In the genomic region with DNA sequence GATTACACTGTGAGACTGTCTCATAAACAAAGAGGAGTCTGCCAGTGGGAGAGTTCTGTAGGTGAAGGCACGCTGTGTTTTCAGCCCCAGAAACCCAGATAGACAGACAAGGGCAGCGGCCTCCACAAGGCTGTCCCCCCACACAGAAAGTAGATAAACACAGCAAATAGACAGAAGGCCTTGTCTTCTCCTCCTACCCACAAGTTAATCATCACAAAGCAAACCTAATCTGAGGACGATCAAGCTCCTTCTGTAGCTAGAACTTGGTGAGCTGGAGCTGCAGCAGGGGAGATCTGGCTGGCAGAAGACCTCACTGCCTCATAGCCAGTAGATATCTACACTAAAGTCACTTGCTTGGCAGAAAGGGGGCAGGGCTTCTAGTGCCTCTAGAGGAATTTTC, we compare ENCODE assay signal across 34 mouse cellular contexts. TPM values are rescaled to one million over a fixed set of nuclear protein-coding genes. Genes with fewer than 3 reads are reported as not detected.
DNase-seq lines count a peak whose midpoint lies in the region; ATAC-seq lines count a peak whose summit lies in the region.
"Had no signal": no experiment of that assay in that cellular context is flagged by ENCODE, and none has a peak within 500 bp of the region (broad histone marks: within the 10 kb centered on the region; RNA-seq: fewer than 3 reads in every experiment).

No protein-coding gene starts in this region.

- no peaks in the 10 kb centered on the region for H3K27me3 ChIP-seq in liver, embryonic 15.5 days
- H3K27me3 ChIP-seq: embryonic facial prominence, embryonic 13.5 days; forebrain, embryonic 12.5 days; hindbrain, embryonic 15.5 days; megakaryocyte, embryonic 14.5 days; midbrain, embryonic 13.5 days had no signal

- no peak overlapping the region for H3K4me3 ChIP-seq in liver, embryonic 15.5 days (replicated peaks)
- H3K4me3 ChIP-seq: embryonic facial prominence, embryonic 13.5 days; erythroblast, embryonic 14.5 days; forebrain, embryonic 12.5 days; hindbrain, embryonic 10.5 days; hindbrain, embryonic 15.5 days; layer of hippocampus, adult 2 months; megakaryocyte, embryonic 14.5 days; midbrain, embryonic 13.5 days had no signal

- ATAC-seq in erythroblast, adult 5-6 weeks (replicated peaks; ENCODE audit: low FRiP score, poor library complexity, severe bottlenecking) = 0 out of 2 replicates have a peak, but pooled peaks have one; percentile 49
- peak; percentile 58 for ATAC-seq in liver, embryonic 15.5 days (ENCODE audit: insufficient read depth)
- ATAC-seq: activated CD4-positive, CD25-positive, alpha-beta regulatory T cell, adult 4 months; forebrain, postnatal 0 days; inflammation-experienced regulatory T-cells, adult 6 months; midbrain, embryonic 13.5 days had no signal

- no peak overlapping the region for H3K4me2 ChIP-seq in liver, embryonic 15.5 days
- H3K4me2 ChIP-seq: embryonic facial prominence, embryonic 13.5 days; forebrain, embryonic 12.5 days; hindbrain, embryonic 15.5 days; midbrain, embryonic 13.5 days had no signal

- 15% methylated on average over 3 of the region's 3 CpGs for WGBS in liver, embryonic 15.5 days (ENCODE audit: insufficient replicate concordance)

- H3K36me3 ChIP-seq in liver, embryonic 15.5 days (replicated peaks) = peaks cover 47% of the 10 kb centered on the region

- no peaks in the 10 kb centered on the region for H3K9me3 ChIP-seq in liver, embryonic 15.5 days (replicated peaks)
- H3K9me3 ChIP-seq: embryonic facial prominence, embryonic 13.5 days; forebrain, embryonic 12.5 days; hindbrain, embryonic 10.5 days; hindbrain, embryonic 15.5 days; megakaryocyte, embryonic 14.5 days; midbrain, embryonic 13.5 days had no signal

- H3K4me1 ChIP-seq in liver, embryonic 15.5 days (replicated peaks) = peaks cover 10% of the 10 kb centered on the region
- H3K4me1 ChIP-seq: embryonic facial prominence, embryonic 13.5 days; forebrain, embryonic 12.5 days; hindbrain, embryonic 10.5 days; hindbrain, embryonic 15.5 days; midbrain, embryonic 13.5 days had no signal

- no peak overlapping the region for H3K9ac ChIP-seq in liver, embryonic 15.5 days
- H3K9ac ChIP-seq: embryonic facial prominence, embryonic 13.5 days; forebrain, embryonic 12.5 days; forebrain, postnatal 0 days; hindbrain, embryonic 15.5 days; midbrain, embryonic 13.5 days had no signal

- no peak overlapping the region for H3K27ac ChIP-seq in liver, embryonic 15.5 days (replicated peaks)
- H3K27ac ChIP-seq: embryonic facial prominence, embryonic 13.5 days; forebrain, embryonic 12.5 days; hindbrain, embryonic 10.5 days; hindbrain, embryonic 15.5 days; layer of hippocampus, adult 2 months; midbrain, embryonic 13.5 days had no signal

- peak; percentile 24 for DNase-seq in ovary, postnatal 36 days (ENCODE audit: low spot score)
- DNase-seq in ovary, postnatal 10 days (ENCODE audit: low spot score) = no peak
- DNase-seq in yolk sac, embryonic 10.5 days (ENCODE audit: low spot score) = peak; percentile 36
- DNase-seq in gastrocnemius, postnatal 4 days (ENCODE audit: low spot score in 2 of 2) = no peak
- no peak for DNase-seq in layer of hippocampus, adult 8-10 months (ENCODE audit: low spot score in 2 of 2)
- DNase-seq: adrenal gland, postnatal 10 days; B cell, adult 2 months; cerebellum, adult 11 months; cerebellum, adult 9-10 months; forebrain, postnatal 0 days; heart, postnatal 14 days; kidney, adult 11 months; kidney, postnatal 36 days; lung, postnatal 36 days; thymus, adult 2 months; thymus, postnatal 36 days had no signal

RNA-seq across cellular contexts. Expression of a gene that starts 15.2 kb away (rescaled TPM):
- 10.9 and 38.2 TPM in 2 replicates for total RNA-seq in erythroblast, adult 5-6 weeks (2015; ENCODE audit: low replicate concordance)
- total RNA-seq in erythroblast, adult 5-6 weeks (2017; ENCODE audit: low replicate concordance) = 17.5 and 29.4 TPM in 2 replicates
- 128 and 144 TPM in 2 replicates for polyA plus RNA-seq in liver, embryonic 15.5 days (2015; fragmentation: Nextera tagmentation; extraction: Ambion mirVana)
- total RNA-seq in gastrocnemius, postnatal 4 days (2021) = 10 to 100 TPM; 10.1 to 13.3 TPM
- total RNA-seq in layer of hippocampus, adult 8-10 months (2022) = 10 to 100 TPM; 16.3 to 21.6 (median 17.2) TPM

RNA-seq across cellular contexts. Expression of a gene that starts 36.3 kb away (rescaled TPM):
- total RNA-seq in erythroblast, adult 5-6 weeks (2015; ENCODE audit: low replicate concordance) = not detected in 2 replicates
- not detected in 2 replicates for total RNA-seq in erythroblast, adult 5-6 weeks (2017; ENCODE audit: low replicate concordance)
- polyA plus RNA-seq in liver, embryonic 15.5 days (2015; fragmentation: Nextera tagmentation; extraction: Ambion mirVana) = 0.73 and 0.89 TPM in 2 replicates
- total RNA-seq in gastrocnemius, postnatal 4 days (2021) = under 1 TPM in 1 of 2 experiments, not detected in 1; 0.56 TPM
- total RNA-seq in layer of hippocampus, adult 8-10 months (2022) = not detected
- total RNA-seq: adrenal gland, postnatal 10 days; gastrocnemius, adult 8-10 months; heart, adult 8-10 months; heart, postnatal 14 days; left cerebral cortex, postnatal 14 days; liver, adult 2 months had no signal
- polyA plus RNA-seq: erythroblast, embryonic 14.5 days; inflammation-experienced regulatory T-cells, adult 6 months; liver, adult 2 months; thymus, adult 2 months had no signal

RNA-seq across cellular contexts. Expression of a gene that starts 53.5 kb away (rescaled TPM):
- total RNA-seq in erythroblast, adult 5-6 weeks (2015; ENCODE audit: low replicate concordance) = not detected in 2 replicates
- total RNA-seq in erythroblast, adult 5-6 weeks (2017; ENCODE audit: low replicate concordance) = 0.28 TPM in 1 of 2 replicates, not detected in the other
- polyA plus RNA-seq in liver, embryonic 15.5 days (2015; fragmentation: Nextera tagmentation; extraction: Ambion mirVana) = 2.7 and 3.2 TPM in 2 replicates
- not detected for total RNA-seq in gastrocnemius, postnatal 4 days (2021)
- total RNA-seq in layer of hippocampus, adult 8-10 months (2022) = 1 to 10 TPM; 2.2 to 2.9 (median 2.6) TPM
- total RNA-seq: adrenal gland, postnatal 10 days; gastrocnemius, adult 8-10 months; heart, adult 8-10 months; heart, postnatal 14 days; liver, adult 2 months had no signal
- polyA plus RNA-seq: activated CD4-positive, CD25-positive, alpha-beta regulatory T cell, adult 4 months; embryonic facial prominence, embryonic 13.5 days; gonadal fat pad, adult 2 months; heart, embryonic 14.5 days; inflammation-experienced regulatory T-cells, adult 6 months; liver, adult 2 months had no signal

RNA-seq across cellular contexts. Expression of a gene that starts 59.5 kb away (rescaled TPM):
- 0.63 and 0.96 TPM in 2 replicates for total RNA-seq in erythroblast, adult 5-6 weeks (2015; ENCODE audit: low replicate concordance)
- 0.28 and 1.4 TPM in 2 replicates for total RNA-seq in erythroblast, adult 5-6 weeks (2017; ENCODE audit: low replicate concordance)
- polyA plus RNA-seq in liver, embryonic 15.5 days (2015; fragmentation: Nextera tagmentation; extraction: Ambion mirVana) = 3.2 and 3.7 TPM in 2 replicates
- total RNA-seq in gastrocnemius, postnatal 4 days (2021) = 10 to 100 TPM; 40.1 to 43.0 TPM
- 10 to 100 TPM; 16.1 to 18.6 (median 17.1) TPM for total RNA-seq in layer of hippocampus, adult 8-10 months (2022)
- polyA plus RNA-seq: activated CD4-positive, CD25-positive, alpha-beta regulatory T cell, adult 4 months had no signal

Comparison
In these comparisons a context has a peak if more than half of its experiments do, and no peak if none do; other contexts are left out.
1. DNase-seq: peak in ovary, postnatal 36 days (single experiment) and yolk sac, embryonic 10.5 days (single experiment); none in ovary, postnatal 10 days (single experiment), gastrocnemius, postnatal 4 days (0 of 2) and layer of hippocampus, adult 8-10 months (0 of 2).